Mouse (Mus musculus) embryonic facial prominence, embryonic 13.5 days (tissue): ENCODE data around the gene Sis. TPM values are rescaled to one million over a fixed set of nuclear protein-coding genes. Genes with fewer than 3 reads are reported as not detected.

Source experiments
- polyA plus RNA-seq: library from polyadenylated mRNA; unstranded; fragments of >200 nt; fragmentation: Nextera tagmentation; extraction: Ambion mirVana; gene quantifications from 2 replicates; pipeline ENCODE4 v1.2.1, GENCODE M21; 2015

The Sis gene
- polyA plus RNA-seq, 1 experiment from 2014 or later = 0.03 TPM

Other genes with a start within 250 kb of the Sis start
- 0.88 and 1.4 TPM in 2 replicates for gene Slitrk3, start 89.9 kb upstream of the Sis start, polyA plus RNA-seq